Mouse (Mus musculus): Measurements from ENCODE around the gene Olfr901.
"Not testable (repeated sequence)": the region's sequence is repeated elsewhere in the genome, so short reads cannot be mapped to it uniquely, and the experiment has no call there.

The Olfr901 gene

GRCm38 (mm10) chr9:38429155-38429554, at the start of gene Olfr901:
Gene Olfr901, plus strand, starts transcription at chr9:38429455.
- no peak for DNase-seq (ENCODE audit: low spot score)

- DNase-seq (ENCODE audit: low spot score): no peak
These were observed 27.9 kb upstream of the Olfr901 start, which contains the start of gene Olfr147 for GRCm38 (mm10) chr9:38401398-38401797. Gene Olfr147, plus strand, starts transcription at chr9:38401698.

DNA sequence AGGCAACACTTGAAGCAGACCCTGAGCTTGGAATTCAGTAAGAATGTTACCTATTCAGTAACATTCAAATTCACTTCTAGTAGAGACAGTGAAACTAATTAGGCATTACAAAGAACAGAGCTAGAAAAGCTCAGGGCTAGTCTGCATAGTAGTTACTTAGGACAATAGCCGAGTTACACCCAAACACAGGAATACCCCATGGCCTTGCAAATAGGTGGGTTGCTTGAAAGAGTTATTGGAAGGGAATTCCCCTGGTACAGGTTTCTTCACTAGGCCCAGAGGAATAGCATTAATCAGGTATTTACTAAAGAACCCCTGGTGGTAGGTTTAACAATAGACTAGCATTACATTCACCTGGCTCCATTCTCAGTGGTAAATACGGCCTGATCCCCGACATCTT, 21.8 kb upstream of the Olfr901 start:
- DNase-seq (ENCODE audit: low spot score): not testable (repeated sequence)

DNA sequence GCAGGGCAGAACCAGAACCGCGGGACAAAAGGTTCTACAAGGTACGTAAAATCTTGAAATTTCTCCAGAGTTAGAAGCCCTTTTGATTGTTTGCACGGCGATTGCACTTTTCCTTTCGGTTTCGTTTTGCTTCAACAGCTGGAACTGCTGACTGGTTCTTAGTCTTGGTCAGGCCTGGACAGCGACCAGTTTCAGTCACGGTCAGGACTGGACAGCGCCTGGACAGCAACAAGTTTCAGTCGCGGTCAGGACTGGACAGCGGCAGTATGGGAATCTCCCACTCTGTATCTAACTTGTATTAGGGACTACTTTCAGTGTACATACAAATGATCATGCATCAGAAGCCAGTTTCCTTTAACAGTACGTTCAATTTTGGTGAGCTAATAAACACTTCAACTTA, 15.8 kb upstream of the Olfr901 start:
- not testable (repeated sequence) for DNase-seq (ENCODE audit: low spot score)

DNA sequence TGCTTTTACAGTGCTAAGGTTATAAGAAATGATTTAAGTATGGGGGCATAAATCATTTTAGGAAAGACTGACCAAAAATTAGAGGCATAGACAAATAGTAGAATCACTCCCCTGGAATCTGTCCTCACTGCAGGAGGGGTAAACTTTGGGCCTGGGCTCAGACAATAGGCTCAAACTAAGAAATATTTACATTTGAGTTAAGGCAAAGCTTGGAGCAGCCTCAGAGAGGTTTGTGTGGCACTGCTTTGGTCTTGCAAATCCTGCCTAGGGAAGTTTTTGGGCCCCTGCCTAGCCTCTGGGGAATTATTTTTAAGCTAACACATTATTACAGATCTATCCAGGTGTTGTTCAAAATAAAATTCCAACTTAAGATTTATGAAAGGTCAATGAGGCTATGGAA, 5.5 kb upstream of the Olfr901 start:
- DNase-seq (ENCODE audit: low spot score): no peak

DNA sequence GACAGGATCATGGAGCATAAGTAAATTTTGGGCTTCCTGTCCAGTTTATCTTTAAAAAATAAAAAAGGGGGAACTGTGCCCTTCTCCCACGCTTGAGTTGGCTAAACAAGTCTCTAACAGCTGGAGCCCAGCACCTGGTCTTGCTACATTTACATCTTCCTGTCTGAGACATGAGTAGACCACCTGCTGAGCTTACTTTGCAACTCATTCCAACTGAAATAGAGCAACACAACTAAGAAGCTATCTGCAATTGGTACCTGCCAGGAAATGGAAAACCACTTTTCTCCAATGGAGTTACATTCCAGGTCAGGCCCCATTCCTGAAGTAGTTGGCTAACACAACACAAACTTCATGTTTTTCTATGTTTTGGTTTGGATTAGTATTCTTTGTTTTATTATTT, 2.2 kb upstream of the Olfr901 start:
- DNase-seq (ENCODE audit: low spot score): no peak

- no peak for DNase-seq (ENCODE audit: low spot score)
These were observed 18.1 kb downstream of the Olfr901 start, which contains the start of gene Olfr902 for GRCm38 (mm10) chr9:38447352-38447751. Gene Olfr902, plus strand, starts transcription at chr9:38447652.

- DNase-seq (ENCODE audit: low spot score): no peak
These were observed 33.6 kb downstream of the Olfr901 start, which contains the start of gene Olfr904 for GRCm38 (mm10) chr9:38462844-38463243. Gene Olfr904, plus strand, starts transcription at chr9:38463144.

GRCm38 (mm10) chr9:38470807-38471206, 41.6 kb downstream of the Olfr901 start, which contains the start of gene Olfr905:
Gene Olfr905, plus strand, starts transcription at chr9:38471107.
- DNase-seq (ENCODE audit: low spot score): no peak

All from ovary, postnatal 36 days (tissue).